Mouse (Mus musculus): ENCODE results near the gene Exoc7. TPM values are rescaled to one million over a fixed set of nuclear protein-coding genes. Genes with fewer than 3 reads are reported as not detected.

Exoc7 gene
- polyA plus RNA-seq, 1 experiment from 2014 or later: 63.8 TPM

Other genes with a start within 250 kb of the Exoc7 start
- 2.6 and 3.5 TPM in 2 replicates for gene Unc13d, start 229.3 kb downstream of the Exoc7 start, polyA plus RNA-seq (2014; fragmentation: Nextera tagmentation; extraction: Ambion mirVana)
- 78.0 and 85.0 TPM in 2 replicates for gene Wbp2, start 220.2 kb downstream of the Exoc7 start, polyA plus RNA-seq (2014; fragmentation: Nextera tagmentation; extraction: Ambion mirVana)
- 10.8 and 13.1 TPM in 2 replicates for gene Trim47, start 180.0 kb downstream of the Exoc7 start, polyA plus RNA-seq (2014; fragmentation: Nextera tagmentation; extraction: Ambion mirVana)
- 5.3 and 5.5 TPM in 2 replicates for gene Trim65, start 176.1 kb downstream of the Exoc7 start, polyA plus RNA-seq (2014; fragmentation: Nextera tagmentation; extraction: Ambion mirVana)
- gene Mrpl38, start 168.4 kb downstream of the Exoc7 start, polyA plus RNA-seq (2014; fragmentation: Nextera tagmentation; extraction: Ambion mirVana): 111 and 113 TPM in 2 replicates
- 22.8 and 23.3 TPM in 2 replicates for gene Fbf1, start 139.1 kb downstream of the Exoc7 start, polyA plus RNA-seq (2014; fragmentation: Nextera tagmentation; extraction: Ambion mirVana)
- gene Ten1, start 108.4 kb downstream of the Exoc7 start, polyA plus RNA-seq (2014; fragmentation: Nextera tagmentation; extraction: Ambion mirVana): 88.8 and 93.2 TPM in 2 replicates
- 33.3 and 35.1 TPM in 2 replicates for gene Acox1, start 108.2 kb downstream of the Exoc7 start, polyA plus RNA-seq (2014; fragmentation: Nextera tagmentation; extraction: Ambion mirVana)
- 3.2 and 3.7 TPM in 2 replicates for gene Evpl, start 69.2 kb downstream of the Exoc7 start, polyA plus RNA-seq (2014; fragmentation: Nextera tagmentation; extraction: Ambion mirVana)
- 78.1 and 83.2 TPM in 2 replicates for gene Srp68, start 33.0 kb downstream of the Exoc7 start, polyA plus RNA-seq (2014; fragmentation: Nextera tagmentation; extraction: Ambion mirVana)
- gene Galr2, start 26.3 kb downstream of the Exoc7 start, polyA plus RNA-seq (2014; fragmentation: Nextera tagmentation; extraction: Ambion mirVana): 0.11 and 0.15 TPM in 2 replicates
- 0.95 and 0.97 TPM in 2 replicates for gene Foxj1, start 28.2 kb upstream of the Exoc7 start, polyA plus RNA-seq (2014; fragmentation: Nextera tagmentation; extraction: Ambion mirVana)
- 14.6 and 19.9 TPM in 2 replicates for gene Rnf157, start 105.8 kb upstream of the Exoc7 start, polyA plus RNA-seq (2014; fragmentation: Nextera tagmentation; extraction: Ambion mirVana)
- gene Ubald2, start 126.9 kb upstream of the Exoc7 start, polyA plus RNA-seq (2014; fragmentation: Nextera tagmentation; extraction: Ambion mirVana): 76.2 and 78.5 TPM in 2 replicates
- 0.15 and 0.22 TPM in 2 replicates for gene Qrich2, start 159.0 kb upstream of the Exoc7 start, polyA plus RNA-seq (2014; fragmentation: Nextera tagmentation; extraction: Ambion mirVana)
- 207 and 208 TPM in 2 replicates for gene Prpsap1, start 187.0 kb upstream of the Exoc7 start, polyA plus RNA-seq (2014; fragmentation: Nextera tagmentation; extraction: Ambion mirVana)
- gene Sphk1, start 223.7 kb upstream of the Exoc7 start, polyA plus RNA-seq (2014; fragmentation: Nextera tagmentation; extraction: Ambion mirVana): 2.1 and 4.5 TPM in 2 replicates

Data from intestine, embryonic 14.5 days (tissue).